Mouse (Mus musculus): ENCODE results near the gene Etl4. TPM values are rescaled to one million over a fixed set of nuclear protein-coding genes. Genes with fewer than 3 reads are reported as not detected.

Gene Etl4
- polyA plus RNA-seq, 1 experiment: 19.0 TPM

- Histone ChIP-seq H3K27me3 (ENCODE audit: control insufficient read depth, insufficient read depth, low read length) (no peaks in the 10 kb centered on the region), H3K36me3 (ENCODE audit: control insufficient read depth, insufficient read depth, low read length) (no peaks in the 10 kb centered on the region; the same call in 1 of the 2 replicates), H3K4me3 (ENCODE audit: low read depth, low read length) (peak overlapping the region; percentile 27), H3K4me1 (ENCODE audit: control insufficient read depth, insufficient read depth, insufficient read length, low read length) (peaks cover 6% of the 10 kb centered on the region), H3K27ac (ENCODE audit: insufficient read depth, low read depth, low read length) (peak overlapping the region; percentile 50)
- WGBS: 8% methylated on average over 11 of the region's 11 CpGs
- TF ChIP-seq POLR2A (IDR thresholded peaks at IDR 0.05; ENCODE audit: low read depth, low read length) (no peak), CTCF (IDR thresholded peaks at IDR 0.05; ENCODE audit: extremely low read depth, insufficient read length, insufficient replicate concordance, low read depth, low read length) (no peak)
Observed at GRCm38 (mm10) chr2:20546496-20547348, 637.1 kb downstream of the Etl4 start.

GRCm38 (mm10) chr2:20547349-20547677, 637.7 kb downstream of the Etl4 start:
- Histone ChIP-seq H3K4me3 (ENCODE audit: low read depth, low read length) (peak overlapping the region; percentile 27; the same call in 1 of the 2 replicates), H3K27ac (ENCODE audit: insufficient read depth, low read depth, low read length) (peak overlapping the region; percentile 31), H3K36me3 (ENCODE audit: control insufficient read depth, insufficient read depth, low read length) (no peaks in the 10 kb centered on the region; the same call in 1 of the 2 replicates), H3K27me3 (ENCODE audit: control insufficient read depth, insufficient read depth, low read length) (no peaks in the 10 kb centered on the region), H3K4me1 (ENCODE audit: control insufficient read depth, insufficient read depth, insufficient read length, low read length) (peaks cover 4% of the 10 kb centered on the region)
- TF ChIP-seq POLR2A (IDR thresholded peaks at IDR 0.05; ENCODE audit: low read depth, low read length) (no peak), CTCF (IDR thresholded peaks at IDR 0.05; ENCODE audit: extremely low read depth, insufficient read length, insufficient replicate concordance, low read depth, low read length) (no peak)
- 11% methylated on average over 5 of the region's 5 CpGs for WGBS

GRCm38 (mm10) chr2:20547686-20548624, 638.4 kb downstream of the Etl4 start:
- Histone ChIP-seq H3K4me1 (ENCODE audit: control insufficient read depth, insufficient read depth, insufficient read length, low read length) (peaks cover 2% of the 10 kb centered on the region), H3K36me3 (ENCODE audit: control insufficient read depth, insufficient read depth, low read length) (no peaks in the 10 kb centered on the region; the same call in 1 of the 2 replicates), H3K4me3 (ENCODE audit: low read depth, low read length) (peak overlapping the region; percentile 27; the same call in 1 of the 2 replicates), H3K27me3 (ENCODE audit: control insufficient read depth, insufficient read depth, low read length) (no peaks in the 10 kb centered on the region), H3K27ac (ENCODE audit: insufficient read depth, low read depth, low read length) (no peak overlapping the region; the same call in 1 of the 2 replicates)
- TF ChIP-seq POLR2A (IDR thresholded peaks at IDR 0.05; ENCODE audit: low read depth, low read length): no peak
- TF ChIP-seq CTCF (IDR thresholded peaks at IDR 0.05; ENCODE audit: extremely low read depth, insufficient read length, insufficient replicate concordance, low read depth, low read length): no peak
- WGBS: 33% methylated on average over 18 of the region's 18 CpGs

GRCm38 (mm10) chr2:20549065-20549464, 639.5 kb downstream of the Etl4 start:
- H3K4me3 ChIP-seq (ENCODE audit: low read depth, low read length): no peak overlapping the region
- H3K27me3 ChIP-seq (ENCODE audit: control insufficient read depth, insufficient read depth, low read length): no peaks in the 10 kb centered on the region
- H3K27ac ChIP-seq (ENCODE audit: insufficient read depth, low read depth, low read length): no peak overlapping the region
- peaks cover 2% of the 10 kb centered on the region; the same call in 1 of the 2 replicates for H3K4me1 ChIP-seq (ENCODE audit: control insufficient read depth, insufficient read depth, insufficient read length, low read length)
- 84% methylated on average over 5 of the region's 5 CpGs for WGBS
- H3K36me3 ChIP-seq (ENCODE audit: control insufficient read depth, insufficient read depth, low read length): no peaks in the 10 kb centered on the region; the same call in 1 of the 2 replicates
- no peak for TF ChIP-seq POLR2A (IDR thresholded peaks at IDR 0.05; ENCODE audit: low read depth, low read length)
- TF ChIP-seq CTCF (IDR thresholded peaks at IDR 0.05; ENCODE audit: extremely low read depth, insufficient read length, insufficient replicate concordance, low read depth, low read length): no peak

- 27% methylated on average over 1 of the region's 1 CpGs for WGBS
- Histone ChIP-seq H3K27ac (ENCODE audit: insufficient read depth, low read depth, low read length) (no peak overlapping the region), H3K4me3 (ENCODE audit: low read depth, low read length) (no peak overlapping the region), H3K36me3 (ENCODE audit: control insufficient read depth, insufficient read depth, low read length) (no peaks in the 10 kb centered on the region), H3K4me1 (ENCODE audit: control insufficient read depth, insufficient read depth, insufficient read length, low read length) (peaks cover 2% of the 10 kb centered on the region; the same call in 1 of the 2 replicates), H3K27me3 (ENCODE audit: control insufficient read depth, insufficient read depth, low read length) (no peaks in the 10 kb centered on the region)
- no peak for TF ChIP-seq CTCF (IDR thresholded peaks at IDR 0.05; ENCODE audit: extremely low read depth, insufficient read length, insufficient replicate concordance, low read depth, low read length)
- no peak for TF ChIP-seq POLR2A (IDR thresholded peaks at IDR 0.05; ENCODE audit: low read depth, low read length)
Observed at GRCm38 (mm10) chr2:20549996-20550395, 640.4 kb downstream of the Etl4 start.

- H3K36me3 ChIP-seq (ENCODE audit: control insufficient read depth, insufficient read depth, low read length): no peaks in the 10 kb centered on the region
- no peak overlapping the region for H3K4me3 ChIP-seq (ENCODE audit: low read depth, low read length)
- WGBS: 67% methylated on average over 3 of the region's 3 CpGs
- peaks cover 15% of the 10 kb centered on the region; the same call in 1 of the 2 replicates for H3K4me1 ChIP-seq (ENCODE audit: control insufficient read depth, insufficient read depth, insufficient read length, low read length)
- H3K27ac ChIP-seq (ENCODE audit: insufficient read depth, low read depth, low read length): no peak overlapping the region
- no peaks in the 10 kb centered on the region for H3K27me3 ChIP-seq (ENCODE audit: control insufficient read depth, insufficient read depth, low read length)
- TF ChIP-seq CTCF (IDR thresholded peaks at IDR 0.05; ENCODE audit: extremely low read depth, insufficient read length, insufficient replicate concordance, low read depth, low read length) (no peak), POLR2A (IDR thresholded peaks at IDR 0.05; ENCODE audit: low read depth, low read length) (no peak)
Observed at GRCm38 (mm10) chr2:20555706-20556105, 646.1 kb downstream of the Etl4 start.

Measured in small intestine, adult 2 months (tissue).